Mouse (Mus musculus) lung, adult 2 months (tissue): ENCODE data around the gene Abcd1.

Experiments used
- CTCF ChIP-seq: fragments of 200-500 bp; IDR thresholded peaks from 2 replicates; pipeline ENCODE4 v1.5.1; 2011; ENCODE audit warnings: mild to moderate bottlenecking, low read length, control low read depth; ENCODE audit not compliant: insufficient read depth
- POLR2A ChIP-seq: fragments of 200-500 bp; IDR thresholded peaks from 2 replicates; pipeline ENCODE4 v1.6.1; 2011; ENCODE audit warnings: low read depth, mild to moderate bottlenecking, control low read depth, low read length, borderline replicate concordance; ENCODE audit errors: extremely low read depth

DNA sequence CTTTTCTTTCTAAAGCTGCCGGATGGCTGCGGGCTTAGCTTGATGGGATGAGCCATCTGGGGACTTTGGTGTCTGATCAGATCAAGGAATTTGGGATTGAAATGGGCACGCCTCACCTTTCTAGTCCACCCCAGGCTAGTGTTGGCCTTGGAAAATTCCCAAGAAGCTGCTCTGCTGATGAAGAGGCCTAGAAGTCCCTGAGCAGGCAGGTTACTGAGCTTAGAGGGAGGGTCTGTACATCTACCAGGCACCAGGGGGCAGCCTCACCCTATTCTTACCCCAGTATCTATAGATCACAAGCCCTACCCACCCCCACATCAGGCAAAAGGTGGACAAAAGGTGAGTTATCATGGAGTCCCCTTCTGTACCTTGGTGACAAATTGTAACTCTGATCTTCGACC, 44.4 kb upstream of the Abcd1 start:
- TF ChIP-seq CTCF (peak; percentile 58), POLR2A (no peak)
